Mouse (Mus musculus) urinary bladder, postnatal 10 days (tissue): ENCODE measurements at regions not wholly inside any gene's neighbourhood (a gene's known extent, or its start where the extent isn't known, plus 50 kb on each side); places are given as distances from the start of the nearest gene placed in this dataset.

ENCODE experiments used
- DNase-seq: peaks from one replicate; pipeline ENCODE4 v3.0.0; 2022; ENCODE audit warnings: low spot score

- no peak for DNase-seq
Measured at GRCm38 (mm10) chr11:45174811-45175798, 558.0 kb downstream of the Ebf1 start.

DNA sequence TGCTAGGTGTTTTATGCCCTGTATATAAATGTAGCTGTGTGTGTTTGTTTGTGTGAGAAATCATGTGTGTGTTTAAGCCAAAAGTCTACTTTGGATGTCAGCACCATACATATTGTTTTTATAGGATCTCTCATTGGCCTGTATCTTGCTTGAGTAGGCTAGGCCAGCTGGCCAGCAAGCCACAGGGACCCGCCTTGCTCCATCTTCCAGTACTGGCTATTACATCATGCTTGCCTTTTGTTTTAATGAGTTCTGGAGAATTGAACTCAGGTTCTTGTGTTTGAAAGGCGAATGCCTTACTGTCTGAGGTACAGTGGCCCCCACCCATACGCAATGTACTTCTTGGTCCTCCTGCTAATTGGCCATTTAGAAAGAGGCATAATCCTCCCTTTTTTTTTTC, 559.9 kb downstream of the Ebf1 start:
- DNase-seq: no peak

DNA sequence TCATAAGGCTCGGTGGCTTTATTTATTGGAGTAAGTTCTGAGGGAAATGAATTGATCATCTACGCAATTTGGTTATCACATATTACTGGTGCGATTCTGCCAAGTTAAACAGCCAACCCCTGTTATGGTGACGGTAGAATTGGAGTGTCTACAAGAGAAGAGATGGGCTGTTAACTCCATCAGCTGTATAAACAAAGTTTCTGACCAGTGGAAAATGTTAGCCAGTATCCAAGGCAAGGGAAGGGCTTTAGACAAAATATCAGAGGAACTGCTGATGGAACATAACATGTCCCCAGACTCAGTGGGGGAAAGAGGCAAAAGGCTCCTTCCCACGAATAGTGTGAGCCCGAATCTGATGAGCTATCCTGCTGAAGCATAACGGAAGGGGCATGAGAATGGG, 560.9 kb downstream of the Ebf1 start:
- no peak for DNase-seq

GRCm38 (mm10) chr11:45179019-45179418, 561.9 kb downstream of the Ebf1 start:
- DNase-seq: no peak

- DNase-seq: no peak
Measured at GRCm38 (mm10) chr11:45190601-45191370, 573.7 kb downstream of the Ebf1 start.

DNA sequence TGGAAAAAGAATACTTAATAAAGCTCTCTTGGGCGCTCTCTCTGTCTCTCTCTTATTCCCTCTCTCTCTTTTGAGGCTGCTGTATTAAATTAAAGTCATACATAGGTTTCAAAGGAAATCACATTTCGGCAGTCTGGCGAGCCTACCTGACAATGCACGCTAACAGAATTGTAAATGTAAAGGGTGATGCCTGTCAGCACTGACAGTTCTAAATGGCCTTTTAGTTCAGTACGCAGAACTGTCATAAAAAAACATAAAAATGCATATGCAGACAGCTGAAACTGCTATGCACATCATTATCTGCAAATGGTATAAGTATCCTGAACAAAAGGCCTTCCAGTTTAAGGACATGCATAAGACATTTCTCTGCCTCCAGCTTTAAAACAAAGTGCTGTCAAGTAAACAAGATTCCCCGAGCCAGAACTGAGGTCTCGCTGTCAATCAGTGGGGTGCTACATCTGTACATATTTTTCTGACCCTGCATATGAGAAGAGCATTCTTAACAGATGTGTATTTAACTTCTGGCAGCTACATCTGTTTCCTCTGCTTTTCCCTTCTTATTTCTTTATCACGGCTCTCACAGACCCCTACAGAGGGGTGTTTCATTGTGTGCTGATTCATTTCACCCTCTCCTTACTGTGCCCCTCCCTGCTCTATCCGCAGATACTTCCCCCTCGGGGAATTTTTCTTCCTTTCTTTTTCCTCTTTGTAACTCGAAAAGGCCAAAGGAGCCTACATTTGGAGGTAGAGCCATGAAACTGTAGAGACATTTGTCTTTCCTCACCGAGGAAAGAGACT, 574.5 kb downstream of the Ebf1 start:
- DNase-seq: no peak

- no peak for DNase-seq
Measured at GRCm38 (mm10) chr11:45193319-45193718, 576.2 kb downstream of the Ebf1 start.

DNA sequence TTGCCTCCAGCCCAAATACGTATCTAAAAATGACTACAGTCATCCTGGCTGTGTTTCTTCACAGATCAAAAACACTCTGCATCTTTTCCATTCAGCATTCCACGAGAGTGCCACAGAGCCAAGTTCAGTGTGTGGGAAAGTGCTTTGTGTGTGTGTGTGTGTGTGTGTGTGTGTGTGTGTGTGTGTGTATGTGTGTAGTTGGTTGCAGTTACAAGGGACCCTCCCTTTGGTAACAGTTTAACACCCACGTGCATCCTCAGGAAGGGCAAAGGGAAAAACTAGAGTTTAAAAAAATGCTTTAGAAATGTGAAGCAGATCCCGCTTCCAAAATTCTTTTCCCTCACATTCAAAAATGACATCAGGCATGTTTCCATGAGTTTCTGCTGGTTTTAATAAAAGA, 582.4 kb downstream of the Ebf1 start:
- DNase-seq: no peak

GRCm38 (mm10) chr11:45200714-45201405, 583.7 kb downstream of the Ebf1 start:
- no peak for DNase-seq

- DNase-seq: no peak
Measured at GRCm38 (mm10) chr11:45203446-45203845, 586.3 kb downstream of the Ebf1 start.

DNA sequence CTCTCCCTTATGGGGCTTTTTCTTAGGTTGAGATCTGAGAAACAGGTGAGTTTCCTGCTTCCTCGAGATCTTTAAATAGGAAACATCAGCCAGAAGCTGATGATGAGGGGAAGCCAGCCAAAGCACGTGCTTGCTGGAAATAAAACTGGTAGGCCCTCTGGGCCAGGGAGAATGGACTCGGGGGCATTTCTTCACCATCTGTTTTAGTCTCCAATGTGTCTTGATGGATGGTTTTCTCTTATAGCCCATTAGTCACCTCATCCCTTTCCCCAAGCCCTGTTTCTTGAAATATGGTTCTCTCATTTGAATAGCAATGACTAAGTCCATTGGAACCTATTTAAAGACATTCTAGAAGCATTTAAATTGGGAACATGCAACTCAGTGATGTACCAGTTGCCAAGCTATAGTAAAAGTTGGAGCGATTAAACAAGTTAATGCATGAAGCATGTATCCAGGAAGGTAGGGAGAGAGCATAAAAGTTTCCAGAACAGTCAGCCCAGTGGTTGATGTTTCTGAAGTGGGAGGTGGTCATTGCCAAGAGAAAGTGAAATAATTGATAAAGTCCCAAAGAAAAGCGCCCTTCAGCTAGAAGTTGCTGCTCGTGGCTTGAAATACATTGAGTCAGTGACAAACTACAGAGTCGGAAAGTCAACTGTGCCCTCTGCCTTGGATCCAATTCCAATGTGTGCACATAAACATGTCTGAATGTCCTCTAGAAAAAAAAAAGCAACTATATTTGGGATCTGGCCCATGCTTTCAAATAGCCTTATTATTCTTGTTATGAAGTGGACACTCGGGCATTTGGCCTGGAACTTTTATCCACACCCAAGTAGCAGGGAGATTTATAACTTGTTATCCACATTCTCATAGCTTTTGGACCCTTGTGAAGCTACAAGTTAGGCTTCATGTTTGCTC, 589.8 kb downstream of the Ebf1 start:
- DNase-seq: no peak

DNA sequence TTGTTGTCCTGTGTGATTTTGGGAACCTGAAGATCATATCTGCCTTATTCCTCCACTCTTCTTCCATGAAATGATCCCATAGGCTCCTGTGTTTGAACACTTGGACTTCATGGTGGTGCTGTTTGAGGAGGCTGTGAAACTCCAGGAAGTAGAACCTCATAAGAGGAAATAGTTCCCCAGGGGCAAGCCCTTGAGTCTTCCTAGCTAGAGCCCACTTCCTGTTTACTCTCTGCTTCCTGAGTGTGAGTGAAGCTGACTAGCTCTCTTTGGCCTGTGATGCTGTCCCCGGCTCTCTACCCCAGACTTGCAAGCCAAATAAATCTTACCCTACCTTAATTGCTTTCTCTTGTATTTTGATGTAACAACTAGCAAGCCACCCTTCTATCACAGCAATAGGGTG, 597.0 kb downstream of the Ebf1 start:
- no peak for DNase-seq

DNA sequence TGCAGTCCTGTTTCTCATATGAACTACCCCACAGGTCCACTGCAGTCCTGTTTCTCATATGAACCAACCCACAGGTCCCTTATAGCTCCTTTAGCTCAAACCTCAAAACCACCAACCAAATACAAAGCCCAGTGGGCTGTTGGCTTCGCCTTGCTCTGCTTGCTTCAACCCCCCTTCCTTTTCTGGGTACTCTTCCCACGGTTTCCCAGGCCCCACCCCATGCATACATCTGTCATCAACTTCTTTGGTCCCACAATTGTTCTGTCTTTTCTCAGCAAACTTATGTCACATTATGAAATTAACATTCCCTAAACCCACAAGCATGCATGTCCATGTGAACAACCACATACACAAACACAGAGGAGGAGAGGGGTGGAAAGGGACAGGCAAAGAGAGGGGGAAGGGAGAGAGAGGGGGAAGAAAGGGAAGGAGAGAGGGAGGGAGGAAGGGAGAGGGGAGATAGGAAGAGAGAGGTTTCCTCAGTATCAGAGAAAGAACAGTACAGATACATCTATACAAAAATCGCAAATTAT, 599.9 kb downstream of the Ebf1 start:
- no peak for DNase-seq

GRCm38 (mm10) chr11:45219239-45219638, 602.1 kb downstream of the Ebf1 start:
- no peak for DNase-seq

DNA sequence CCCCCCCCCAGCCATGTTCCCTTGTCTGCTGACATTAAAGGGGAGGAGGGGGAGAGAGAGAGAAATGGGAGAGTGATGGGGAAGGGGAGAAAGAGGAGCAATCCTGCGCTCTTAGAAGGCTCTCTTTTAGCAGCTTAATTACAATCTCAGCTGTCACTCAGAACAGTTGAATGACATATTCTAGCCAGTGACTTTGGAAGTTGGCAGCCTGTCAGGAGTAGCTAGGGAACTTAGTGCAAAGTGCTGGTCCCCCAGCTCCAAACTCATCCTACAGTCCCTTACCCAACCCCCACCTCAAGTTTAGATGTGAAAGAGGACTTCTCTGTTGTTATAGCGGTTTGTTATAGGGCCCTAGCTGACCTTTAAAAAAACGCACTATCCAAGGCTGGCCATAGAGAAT, 604.9 kb downstream of the Ebf1 start:
- no peak for DNase-seq

GRCm38 (mm10) chr11:45235476-45236412, 616.1 kb upstream of the Clint1 start:
- no peak for DNase-seq

GRCm38 (mm10) chr11:45237056-45237455, 614.8 kb upstream of the Clint1 start:
- DNase-seq: no peak

GRCm38 (mm10) chr11:45239044-45239443, 612.8 kb upstream of the Clint1 start:
- no peak for DNase-seq

DNA sequence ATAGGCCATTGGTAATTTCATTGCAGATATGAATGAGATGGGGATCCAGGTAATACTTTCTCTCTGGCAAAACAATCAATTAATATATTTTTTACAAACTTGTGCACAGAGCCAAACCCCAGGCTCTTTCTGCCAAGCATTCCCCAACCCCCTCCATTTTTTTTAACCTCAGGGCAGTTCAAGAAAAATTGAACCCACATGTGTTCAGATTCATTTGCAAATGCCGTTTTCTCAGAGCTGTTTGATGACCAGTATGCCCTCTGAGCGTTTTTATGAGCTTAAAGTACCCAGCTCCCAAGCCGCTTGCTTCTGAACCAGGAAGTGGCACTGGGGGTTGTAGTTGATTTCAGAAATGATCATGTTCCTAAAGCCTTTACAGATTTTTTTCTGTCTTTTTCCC, 611.4 kb upstream of the Clint1 start:
- DNase-seq: no peak
